Mouse (Mus musculus): ENCODE data around the gene Trim50. TPM values are rescaled to one million over a fixed set of nuclear protein-coding genes. Genes with fewer than 3 reads are reported as not detected.

Gene Trim50
- polyA plus RNA-seq, 1 experiment: 0.06 TPM

DNA sequence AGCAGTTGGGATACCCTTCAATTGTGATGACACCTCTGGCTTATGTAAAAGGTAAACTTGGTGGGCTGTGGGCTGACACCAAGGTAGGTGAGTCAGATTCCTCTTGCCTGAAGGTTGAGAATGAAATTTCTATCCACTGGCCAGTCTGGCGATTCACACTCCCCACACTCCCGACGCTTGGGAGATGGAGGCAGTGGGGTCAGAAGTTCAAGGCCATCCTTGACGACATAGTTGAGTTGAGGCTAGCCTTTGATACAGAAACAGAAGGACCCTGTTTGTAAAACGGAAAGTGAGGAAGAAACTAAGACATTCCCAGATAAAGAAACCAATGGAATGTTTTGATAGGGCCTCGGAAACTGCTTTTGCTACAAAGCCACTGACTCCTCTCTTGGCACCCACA is 46.3 kb downstream of the Trim50 start:
- TF ChIP-seq POLR2A (IDR thresholded peaks at IDR 0.05; ENCODE audit: low read depth, low read length) (no peak), CTCF (conservative IDR thresholded peaks at IDR 0.05; ENCODE audit: insufficient read depth, insufficient read length, low read depth, low read length) (no peak)
- no peak for DNase-seq
- H3K4me1 ChIP-seq (ENCODE audit: control insufficient read depth, insufficient read depth, low read length): peaks cover 4% of the 10 kb centered on the region; the same call in 1 of the 2 replicates
- no peak overlapping the region for H3K4me3 ChIP-seq (ENCODE audit: insufficient read depth, low read depth, low read length)
- 45% methylated on average over 6 of the region's 6 CpGs for WGBS
- no peaks in the 10 kb centered on the region for H3K27me3 ChIP-seq (replicated peaks; ENCODE audit: control insufficient read depth, insufficient read depth, low read length)
- no peak overlapping the region for H3K27ac ChIP-seq (ENCODE audit: insufficient read depth, low read depth, low read length)
- no peaks in the 10 kb centered on the region for H3K36me3 ChIP-seq (ENCODE audit: control insufficient read depth, insufficient read depth, low read length)

DNA sequence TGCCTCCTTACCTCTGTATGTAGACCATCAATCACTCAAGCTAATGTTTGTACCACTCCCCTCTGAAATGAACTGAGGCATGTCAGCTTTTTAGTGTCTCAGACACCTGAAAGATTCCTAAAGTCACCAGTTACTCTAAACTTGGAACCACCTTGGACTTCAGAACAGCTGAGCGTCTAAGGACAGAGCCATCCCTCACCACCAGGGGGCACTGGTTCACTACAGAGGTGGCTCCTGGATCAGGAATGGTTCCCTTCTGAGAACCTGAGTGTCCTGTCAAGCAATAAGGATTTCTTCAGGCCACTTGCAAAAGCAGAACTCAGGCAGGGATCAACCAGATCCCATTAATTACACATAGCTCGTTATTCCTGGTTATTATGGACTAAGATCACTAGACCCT is 47.1 kb downstream of the Trim50 start:
- TF ChIP-seq CTCF (conservative IDR thresholded peaks at IDR 0.05; ENCODE audit: insufficient read depth, insufficient read length, low read depth, low read length) (peak; percentile 95), POLR2A (IDR thresholded peaks at IDR 0.05; ENCODE audit: low read depth, low read length) (no peak)
- H3K36me3 ChIP-seq (ENCODE audit: control insufficient read depth, insufficient read depth, low read length): no peaks in the 10 kb centered on the region
- 6% methylated on average over 2 of the region's 2 CpGs for WGBS
- H3K27ac ChIP-seq (ENCODE audit: insufficient read depth, low read depth, low read length): no peak overlapping the region
- DNase-seq: peak; percentile 79
- no peak overlapping the region for H3K4me3 ChIP-seq (ENCODE audit: insufficient read depth, low read depth, low read length)
- no peaks in the 10 kb centered on the region for H3K27me3 ChIP-seq (replicated peaks; ENCODE audit: control insufficient read depth, insufficient read depth, low read length)
- no peaks in the 10 kb centered on the region for H3K4me1 ChIP-seq (ENCODE audit: control insufficient read depth, insufficient read depth, low read length)

DNA sequence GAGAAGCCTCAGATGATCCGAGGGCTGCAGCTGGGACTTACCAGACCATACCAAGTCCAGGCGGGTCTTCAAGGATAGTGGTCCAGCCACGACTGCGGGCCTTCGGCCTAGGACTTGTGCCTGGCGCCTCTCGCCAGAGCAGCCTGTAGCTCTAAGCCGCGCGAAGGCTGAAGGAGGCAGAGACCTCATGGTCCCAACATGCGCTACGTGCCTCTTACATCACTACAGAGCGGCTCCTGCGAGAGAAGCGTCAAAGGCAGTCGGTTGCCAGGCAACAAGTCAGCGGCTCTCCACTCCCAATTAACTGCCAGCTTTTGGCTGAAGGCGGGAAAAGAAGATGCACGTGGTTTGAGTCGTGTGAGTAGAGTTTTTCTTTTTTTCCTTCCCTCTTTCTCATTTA is 51.5 kb downstream of the Trim50 start:
- H3K36me3 ChIP-seq (ENCODE audit: control insufficient read depth, insufficient read depth, low read length): no peaks in the 10 kb centered on the region
- no peaks in the 10 kb centered on the region for H3K27me3 ChIP-seq (replicated peaks; ENCODE audit: control insufficient read depth, insufficient read depth, low read length)
- no peak for TF ChIP-seq POLR2A (IDR thresholded peaks at IDR 0.05; ENCODE audit: low read depth, low read length)
- TF ChIP-seq CTCF (conservative IDR thresholded peaks at IDR 0.05; ENCODE audit: insufficient read depth, insufficient read length, low read depth, low read length): no peak
- no peaks in the 10 kb centered on the region for H3K4me1 ChIP-seq (ENCODE audit: control insufficient read depth, insufficient read depth, low read length)
- 39% methylated on average over 20 of the region's 20 CpGs for WGBS
- no peak overlapping the region for H3K27ac ChIP-seq (ENCODE audit: insufficient read depth, low read depth, low read length)
- DNase-seq: no peak
- H3K4me3 ChIP-seq (ENCODE audit: insufficient read depth, low read depth, low read length): no peak overlapping the region

DNA sequence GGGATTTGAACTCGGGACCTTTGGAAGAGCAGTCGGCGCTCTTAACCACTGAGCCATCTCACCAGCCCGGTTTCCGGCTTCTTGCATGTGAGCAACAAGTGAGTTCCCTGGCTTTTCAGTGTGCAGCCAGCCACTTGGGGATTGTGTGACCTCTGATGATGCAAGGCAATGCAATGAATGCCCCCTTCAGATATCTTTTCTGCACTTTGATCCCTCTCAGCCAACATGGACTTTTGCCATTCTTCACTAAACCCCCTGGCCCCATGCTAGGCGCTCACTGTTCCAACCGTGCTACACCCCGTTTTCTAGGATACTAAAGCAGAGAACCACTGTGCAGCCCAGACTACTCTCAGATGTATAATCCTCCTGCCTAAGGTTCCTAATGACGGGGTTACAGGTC is 52.3 kb downstream of the Trim50 start:
- Histone ChIP-seq H3K4me1 (ENCODE audit: control insufficient read depth, insufficient read depth, low read length) (no peaks in the 10 kb centered on the region), H3K36me3 (ENCODE audit: control insufficient read depth, insufficient read depth, low read length) (no peaks in the 10 kb centered on the region), H3K4me3 (ENCODE audit: insufficient read depth, low read depth, low read length) (no peak overlapping the region), H3K27me3 (replicated peaks; ENCODE audit: control insufficient read depth, insufficient read depth, low read length) (no peaks in the 10 kb centered on the region), H3K27ac (ENCODE audit: insufficient read depth, low read depth, low read length) (no peak overlapping the region)
- WGBS: 83% methylated on average over 9 of the region's 9 CpGs
- no peak for DNase-seq
- TF ChIP-seq CTCF (conservative IDR thresholded peaks at IDR 0.05; ENCODE audit: insufficient read depth, insufficient read length, low read depth, low read length): no peak
- TF ChIP-seq POLR2A (IDR thresholded peaks at IDR 0.05; ENCODE audit: low read depth, low read length): no peak

DNA sequence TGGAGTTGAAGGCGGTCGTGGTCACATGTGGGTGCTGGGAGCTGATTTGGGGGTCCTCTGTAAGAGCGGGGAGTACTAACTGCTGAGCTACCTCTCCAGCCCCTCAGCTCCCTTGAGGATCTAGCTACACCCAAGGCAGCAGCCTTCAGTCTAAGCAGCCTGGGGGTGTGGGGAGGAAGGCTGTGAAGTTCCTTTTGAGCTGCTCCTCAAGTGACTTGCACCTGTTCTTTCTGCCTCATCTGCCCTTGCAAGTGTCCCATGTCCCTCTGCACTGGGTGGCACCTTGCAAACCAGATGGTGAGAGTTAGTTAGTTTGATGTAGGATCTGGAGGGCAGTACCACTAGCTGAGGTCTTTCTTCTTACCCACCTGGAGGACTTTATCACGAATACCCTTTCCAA is 55.0 kb downstream of the Trim50 start:
- Histone ChIP-seq H3K4me1 (ENCODE audit: control insufficient read depth, insufficient read depth, low read length) (no peaks in the 10 kb centered on the region), H3K4me3 (ENCODE audit: insufficient read depth, low read depth, low read length) (no peak overlapping the region), H3K27ac (ENCODE audit: insufficient read depth, low read depth, low read length) (no peak overlapping the region), H3K27me3 (replicated peaks; ENCODE audit: control insufficient read depth, insufficient read depth, low read length) (no peaks in the 10 kb centered on the region), H3K36me3 (ENCODE audit: control insufficient read depth, insufficient read depth, low read length) (no peaks in the 10 kb centered on the region)
- WGBS: 90% methylated on average over 4 of the region's 4 CpGs
- TF ChIP-seq POLR2A (IDR thresholded peaks at IDR 0.05; ENCODE audit: low read depth, low read length) (no peak), CTCF (conservative IDR thresholded peaks at IDR 0.05; ENCODE audit: insufficient read depth, insufficient read length, low read depth, low read length) (no peak)
- DNase-seq: no peak

DNA sequence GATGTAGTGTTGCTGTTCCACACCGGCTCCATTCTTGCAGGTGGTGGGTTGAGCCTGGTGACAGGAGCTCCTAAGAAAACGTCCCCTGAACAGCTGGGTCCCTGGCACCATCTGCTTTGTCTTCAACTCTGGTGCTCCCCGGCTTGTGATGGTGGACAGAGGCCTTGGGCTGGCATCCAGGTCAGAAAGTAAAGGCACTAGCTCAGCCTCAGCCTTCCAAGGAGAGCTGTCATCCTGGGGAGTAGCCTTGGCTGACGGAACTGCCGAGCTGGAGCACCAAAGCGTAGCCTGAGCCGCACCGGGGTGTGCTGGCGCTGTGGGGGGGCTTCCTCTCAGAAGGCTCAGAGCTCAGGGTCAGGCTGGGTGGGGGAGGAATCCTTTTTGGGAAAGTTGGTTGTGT is 57.2 kb downstream of the Trim50 start:
- no peaks in the 10 kb centered on the region for H3K4me1 ChIP-seq (ENCODE audit: control insufficient read depth, insufficient read depth, low read length)
- WGBS: 83% methylated on average over 9 of the region's 9 CpGs

More for the DNA sequence above, 57.2 kb downstream of the Trim50 start:
- H3K4me3 ChIP-seq (ENCODE audit: insufficient read depth, low read depth, low read length): no peak overlapping the region
- no peak overlapping the region for H3K27ac ChIP-seq (ENCODE audit: insufficient read depth, low read depth, low read length)
- no peak for DNase-seq
- H3K36me3 ChIP-seq (ENCODE audit: control insufficient read depth, insufficient read depth, low read length): no peaks in the 10 kb centered on the region
- TF ChIP-seq CTCF (conservative IDR thresholded peaks at IDR 0.05; ENCODE audit: insufficient read depth, insufficient read length, low read depth, low read length): no peak
- no peak for TF ChIP-seq POLR2A (IDR thresholded peaks at IDR 0.05; ENCODE audit: low read depth, low read length)
- no peaks in the 10 kb centered on the region for H3K27me3 ChIP-seq (replicated peaks; ENCODE audit: control insufficient read depth, insufficient read depth, low read length)

Other genes with a start within 250 kb of the Trim50 start
- gene Tbl2, start 203.6 kb upstream of the Trim50 start, polyA plus RNA-seq (2012; rRNA removed): 10.1 and 10.2 TPM in 2 replicates
- gene Bcl7b, start 185.0 kb upstream of the Trim50 start, polyA plus RNA-seq (2012; rRNA removed): 36.7 and 47.9 TPM in 2 replicates
- gene Baz1b, start 166.0 kb upstream of the Trim50 start, polyA plus RNA-seq (2012; rRNA removed): 16.5 and 18.7 TPM in 2 replicates
- 0.67 and 0.83 TPM in 2 replicates for gene Fzd9, start 102.1 kb upstream of the Trim50 start, polyA plus RNA-seq (2012; rRNA removed)
- 0.07 and 0.08 TPM in 2 replicates for gene Fkbp6, start 3.3 kb upstream of the Trim50 start, polyA plus RNA-seq (2012; rRNA removed)
- 23.6 and 27.1 TPM in 2 replicates for gene Nsun5, start 16.7 kb downstream of the Trim50 start, polyA plus RNA-seq (2012; rRNA removed)
- gene Pom121, start 41.3 kb downstream of the Trim50 start, polyA plus RNA-seq (2012; rRNA removed): 10.1 and 12.6 TPM in 2 replicates
- gene Hip1, start 191.8 kb downstream of the Trim50 start, polyA plus RNA-seq (2012; rRNA removed): 14.1 and 16.6 TPM in 2 replicates
- not detected in 2 replicates for gene Ccl26, start 210.3 kb downstream of the Trim50 start, polyA plus RNA-seq (2012; rRNA removed)
- 1.0 and 1.2 TPM in 2 replicates for gene Ccl24, start 219.8 kb downstream of the Trim50 start, polyA plus RNA-seq (2012; rRNA removed)

Measured in kidney, adult 2 months (tissue).